Mouse (Mus musculus) left cerebral cortex, adult 8-10 months (tissue): ENCODE measurements around the gene Taar5. TPM values are rescaled to one million over a fixed set of nuclear protein-coding genes. Genes with fewer than 3 reads are reported as not detected.

Experiments
- DNase-seq, 2 experiments: peaks; one replicate each; pipeline ENCODE4 v3.0.0; 2022; ENCODE audit warnings: low spot score in 2 of 2
- total RNA-seq, 4 experiments: library from RNA; stranded (reverse); gene quantifications; 2 replicates each; pipeline ENCODE4 v1.2.4; 2022

Gene Taar5
- total RNA-seq, 4 experiments from 2014 or later, result not detected

DNA sequence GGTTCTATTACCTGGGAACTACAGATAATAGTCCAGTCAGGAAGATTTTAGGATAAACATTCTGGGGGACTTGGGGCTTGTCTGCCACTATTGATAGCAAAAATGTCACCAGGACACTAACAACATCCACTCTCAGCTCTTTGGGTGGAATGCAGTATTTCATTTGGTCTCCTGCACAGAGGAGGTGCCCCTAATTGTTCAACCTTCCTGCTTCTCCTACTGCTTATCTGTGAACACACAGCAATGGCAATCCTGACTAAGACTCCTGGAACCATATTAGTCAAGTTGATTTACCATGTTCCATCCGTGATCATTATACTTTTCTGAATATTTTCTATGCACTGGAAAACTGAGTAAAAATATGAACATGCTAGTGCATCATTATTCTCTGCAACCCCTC lies 37.6 kb downstream of the Taar5 start:
- DNase-seq, result no peak

Other genes with a start within 250 kb of the Taar5 start
- 100 to 1,000 TPM; 157 to 280 (median 225) TPM for gene Rps12, start 183.4 kb upstream of the Taar5 start, total RNA-seq
- gene Slc18b1, start 173.7 kb upstream of the Taar5 start, total RNA-seq, result 10 to 100 TPM; 24.2 to 37.6 (median 28.5) TPM
- under 1 TPM in 1 of 4 experiments, not detected in 3; 0.40 TPM for gene Vnn3, start 119.2 kb upstream of the Taar5 start, total RNA-seq
- gene Vnn1, start 76.0 kb upstream of the Taar5 start, total RNA-seq, result under 1 TPM in 2 of 4 experiments, not detected in 2; 0.15 to 0.34 TPM
- not detected for gene Taar1, start 50.4 kb upstream of the Taar5 start, total RNA-seq
- not detected for gene Taar2, start 32.1 kb upstream of the Taar5 start, total RNA-seq
- gene Taar3, start 21.1 kb upstream of the Taar5 start, total RNA-seq, result not detected
- gene Taar4, start 10.2 kb upstream of the Taar5 start, total RNA-seq, result not detected
- gene Taar6, start 14.9 kb downstream of the Taar5 start, total RNA-seq, result not detected
- not detected for gene Taar7a, start 22.8 kb downstream of the Taar5 start, total RNA-seq
- not detected for gene Taar7b, start 29.2 kb downstream of the Taar5 start, total RNA-seq
- gene Taar7d, start 56.5 kb downstream of the Taar5 start, total RNA-seq, result not detected
- gene Taar7e, start 66.9 kb downstream of the Taar5 start, total RNA-seq, result not detected
- not detected for gene Taar7f, start 78.8 kb downstream of the Taar5 start, total RNA-seq
- gene Taar8a, start 105.8 kb downstream of the Taar5 start, total RNA-seq, result not detected
- not detected for gene Taar8b, start 121.6 kb downstream of the Taar5 start, total RNA-seq
- not detected for gene Taar8c, start 131.2 kb downstream of the Taar5 start, total RNA-seq
- not detected for gene Taar9, start 138.8 kb downstream of the Taar5 start, total RNA-seq
- gene Stx7, start 178.6 kb downstream of the Taar5 start, total RNA-seq, result 100 to 1,000 TPM; 127 to 149 (median 139) TPM